Mouse (Mus musculus) olfactory bulb, adult 2 months (tissue): ENCODE data around the gene Ndufa6.

Experiments
- CTCF ChIP-seq: fragments of 200-500 bp; IDR thresholded peaks from 2 replicates; pipeline ENCODE4 v1.5.1; 2012; ENCODE audit warnings: low read depth, mild to moderate bottlenecking, low read length, moderate library complexity; ENCODE audit not compliant: insufficient read depth
- POLR2A ChIP-seq: fragments of 200-500 bp; IDR thresholded peaks from 2 replicates; pipeline ENCODE4 v1.6.1; 2012; ENCODE audit warnings: mild to moderate bottlenecking, low read depth, low read length, moderate library complexity; ENCODE audit not compliant: insufficient read depth

DNA sequence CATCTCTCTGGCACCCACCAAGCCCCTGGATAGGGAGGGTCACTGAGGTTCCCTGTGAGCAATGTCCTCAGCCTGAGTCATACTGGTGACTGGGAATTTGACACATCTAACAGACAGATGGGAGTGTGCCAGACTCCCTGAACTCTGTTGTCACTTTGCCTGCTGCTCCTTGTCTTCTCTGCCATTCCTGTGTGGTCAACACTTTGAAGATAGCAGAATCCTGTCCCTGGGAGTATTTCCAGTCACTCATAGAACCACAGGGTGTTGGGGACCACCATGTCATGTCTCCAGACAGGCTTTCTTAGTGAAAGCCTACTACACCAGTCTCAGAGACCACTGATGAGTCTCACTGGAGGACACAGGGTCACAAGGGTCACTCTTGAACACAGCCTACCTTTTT is 48.0 kb upstream of the Ndufa6 start:
- TF ChIP-seq CTCF (no peak), POLR2A (no peak)
